Mouse (Mus musculus): ENCODE measurements around the gene Rwdd2b.

The Rwdd2b gene

DNA sequence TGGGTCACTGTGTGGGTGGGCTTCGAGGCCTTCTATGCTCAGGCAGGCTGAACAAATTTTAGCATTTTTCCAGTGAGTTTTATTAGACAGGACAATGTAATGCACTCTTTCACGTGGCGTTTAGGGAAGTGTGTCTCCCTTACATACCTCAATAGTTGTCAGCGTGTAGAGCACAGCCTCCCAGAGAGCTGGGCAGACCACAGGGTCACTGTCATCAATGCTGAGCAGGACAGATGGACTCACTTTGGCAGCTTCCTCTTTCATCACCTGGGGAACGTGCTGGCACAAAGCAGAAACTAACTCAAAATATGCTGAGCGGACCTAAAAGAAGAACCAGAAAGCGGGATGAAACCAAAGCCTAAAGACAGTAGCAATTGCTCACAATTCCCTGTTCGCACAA is 19.7 kb downstream of the Rwdd2b start:
- no peak for DNase-seq (ENCODE audit: low spot score in 2 of 2)

DNA sequence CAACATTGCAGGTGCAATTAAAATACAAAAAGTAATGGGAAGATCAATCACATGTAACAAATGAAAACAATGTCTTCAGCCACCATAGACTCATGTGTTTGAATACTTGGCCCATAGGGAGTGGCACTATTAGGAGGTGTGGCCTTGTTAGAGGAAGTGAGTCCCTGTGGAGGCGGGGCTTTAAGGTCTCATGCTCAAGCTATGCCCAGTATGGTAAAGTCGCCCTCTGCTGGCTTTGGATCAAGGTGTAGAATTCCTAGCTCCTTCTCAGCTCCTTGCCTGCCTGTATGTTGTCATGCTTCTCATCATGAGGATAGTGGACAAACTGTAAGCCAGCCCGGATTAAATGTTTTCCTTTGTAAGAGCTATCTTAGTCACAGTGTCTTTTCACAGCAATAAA is 35.4 kb downstream of the Rwdd2b start:
- no peak for DNase-seq (ENCODE audit: low spot score in 2 of 2)

DNA sequence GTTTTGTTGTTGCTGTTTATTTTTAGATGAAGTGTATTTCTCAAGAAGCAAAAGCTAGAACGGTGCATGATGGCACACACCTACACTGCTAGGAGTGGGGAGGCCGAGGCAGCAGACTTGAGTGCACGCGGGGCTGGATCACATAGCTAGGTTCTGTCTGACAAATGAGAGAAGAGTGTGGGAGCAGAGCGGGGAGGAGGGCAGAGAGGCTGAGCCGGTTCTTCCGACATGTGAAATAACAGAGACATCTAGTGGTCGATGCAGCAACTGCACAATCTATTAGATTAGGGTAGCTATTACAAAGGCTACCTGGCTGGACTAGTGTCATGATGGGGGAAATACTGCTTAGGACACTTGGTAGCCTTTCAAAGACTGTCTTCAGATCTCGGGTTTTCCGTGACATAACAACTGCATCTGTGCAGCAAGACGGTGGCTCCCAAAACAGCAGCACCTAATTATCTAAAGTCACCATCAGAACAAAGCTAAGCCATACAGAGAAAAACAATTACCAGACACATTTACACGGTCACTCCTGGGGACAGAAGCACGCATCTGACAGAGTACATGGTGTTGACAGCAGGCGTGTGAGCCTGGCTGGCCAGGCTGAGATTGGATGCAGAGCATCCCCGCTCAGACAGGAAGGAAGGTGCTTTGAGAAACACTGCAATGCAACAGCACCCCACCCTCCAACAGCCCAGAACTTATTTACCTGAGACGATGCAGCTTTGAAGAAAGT is 46.4 kb downstream of the Rwdd2b start:
- DNase-seq (ENCODE audit: low spot score in 2 of 2) = peak; percentile 42 to 65

GRCm38 (mm10) chr16:87387444-87387977 is 52.9 kb downstream of the Rwdd2b start:
- no peak for DNase-seq (ENCODE audit: low spot score in 2 of 2)

GRCm38 (mm10) chr16:87384366-87384765 is 56.0 kb downstream of the Rwdd2b start:
- DNase-seq (ENCODE audit: low spot score in 2 of 2) = no peak

Data from right cerebral cortex, postnatal 36 days (tissue).